Mouse (Mus musculus) MEL (cell line): ENCODE measurements around the gene Lrsam1. TPM values are rescaled to one million over a fixed set of nuclear protein-coding genes. Genes with fewer than 3 reads are reported as not detected.
A peak's percentile ranks its signal among the peaks of the same experiment; 100 is the strongest.

ENCODE experiments used
- DNase-seq: peaks from one replicate; pipeline ENCODE4 v3.0.0; 2011; ENCODE audit warnings: low read depth, low spot score
- H3K27ac ChIP-seq: 2 replicates; pipeline ENCODE4 v1.5.1; 2012; ENCODE audit warnings: low read depth, mild to moderate bottlenecking, control low read depth, low read length, moderate library complexity; ENCODE audit not compliant: control insufficient read depth
- H3K27me3 ChIP-seq, 2 experiments: fragments of 150-350 bp in 1 of 2; sonication (generic) in 1 of 2; 2 replicates each; pipeline ENCODE4 v1.6.1; 2012; ENCODE audit warnings: low read length in 2 of 2, mild to moderate bottlenecking in 2 of 2, improper control_type of control experiment in 1 of 2, moderate library complexity in 1 of 2; ENCODE audit not compliant: insufficient read depth in 2 of 2, control insufficient read depth in 1 of 2
- H3K36me3 ChIP-seq, 2 experiments: 2 replicates each; pipeline ENCODE4 v1.6.1; 2012 to 2014; ENCODE audit warnings: low read length in 2 of 2, improper control_type of control experiment in 1 of 2, inconsistent platforms in 1 of 2, mild to moderate bottlenecking in 1 of 2; ENCODE audit not compliant: insufficient read depth in 2 of 2, control insufficient read depth in 1 of 2
- H3K4me1 ChIP-seq, 2 experiments: fragments of 150-350 bp in 1 of 2; sonication (generic) in 1 of 2; 2 replicates each; pipeline ENCODE4 v1.6.1; 2012; ENCODE audit warnings: low read length in 2 of 2, improper control_type of control experiment in 1 of 2, mild to moderate bottlenecking in 1 of 2; ENCODE audit not compliant: insufficient read depth in 2 of 2, control insufficient read depth in 1 of 2
- H3K4me3 ChIP-seq, 2 experiments: fragments of 150-350 bp in 1 of 2; sonication (generic) in 1 of 2; 2 replicates each; pipeline ENCODE4 v1.5.1; 2012; ENCODE audit warnings: low read depth in 2 of 2, low read length in 2 of 2, mild to moderate bottlenecking in 2 of 2, moderate library complexity in 2 of 2, control low read depth in 1 of 2, improper control_type of control experiment in 1 of 2; ENCODE audit not compliant: control insufficient read depth in 1 of 2, insufficient read depth in 1 of 2
- H3K79me2 ChIP-seq: 2 replicates; pipeline ENCODE4 v1.6.1; 2012; ENCODE audit warnings: mild to moderate bottlenecking, low read length, moderate library complexity; ENCODE audit not compliant: control insufficient read depth, poor library complexity, insufficient read depth
- H3K9ac ChIP-seq: 2 replicates; pipeline ENCODE4 v1.6.1; 2012; ENCODE audit warnings: low read depth, mild to moderate bottlenecking, control low read depth, low read length, moderate library complexity; ENCODE audit not compliant: control insufficient read depth, poor library complexity, severe bottlenecking
- H3K9me3 ChIP-seq: fragments of 150-350 bp; sonication (generic); replicated peaks from 2 replicates; pipeline ENCODE4 v1.6.1; 2012; ENCODE audit warnings: mild to moderate bottlenecking, low read length, improper control_type of control experiment, moderate library complexity; ENCODE audit not compliant: insufficient read depth
- CHD1 ChIP-seq: IDR thresholded peaks from 2 replicates; pipeline ENCODE4 v1.6.1; 2012; ENCODE audit warnings: low read depth, mild to moderate bottlenecking, inconsistent platforms, low read length, improper control_type of control experiment
- CHD2 ChIP-seq: IDR thresholded peaks from 2 replicates; pipeline ENCODE4 v1.6.1; 2011; ENCODE audit warnings: low read length, improper control_type of control experiment
- EP300 ChIP-seq, 2 experiments: IDR thresholded peaks; 2 replicates each; pipeline ENCODE4 v1.6.1; 2011; ENCODE audit warnings: improper control_type of control experiment in 2 of 2, low read length in 2 of 2, low read depth in 1 of 2, mild to moderate bottlenecking in 1 of 2
- GABPA ChIP-seq: IDR thresholded peaks from 2 replicates; pipeline ENCODE4 v1.6.1; 2012; ENCODE audit warnings: low read depth, mild to moderate bottlenecking, inconsistent platforms, low read length, improper control_type of control experiment, moderate library complexity
- GATA1 ChIP-seq: IDR thresholded peaks from 2 replicates; pipeline ENCODE4 v1.6.1; 2011; ENCODE audit warnings: low read depth, low read length, improper control_type of control experiment
- JUND ChIP-seq: IDR thresholded peaks from 2 replicates; pipeline ENCODE4 v1.6.1; 2011; ENCODE audit warnings: low read depth, mild to moderate bottlenecking, improper control_type of control experiment, low read length
- MAZ ChIP-seq: IDR thresholded peaks from 2 replicates; pipeline ENCODE4 v1.6.1; 2012; ENCODE audit warnings: low read depth, mild to moderate bottlenecking, inconsistent platforms, low read length, improper control_type of control experiment
- MYB ChIP-seq: IDR thresholded peaks from 2 replicates; pipeline ENCODE4 v1.6.1; 2011; ENCODE audit warnings: mild to moderate bottlenecking, low read depth, low read length, improper control_type of control experiment
- MYC ChIP-seq: IDR thresholded peaks from 2 replicates; pipeline ENCODE4 v1.6.1; 2011; ENCODE audit warnings: low read depth, mild to moderate bottlenecking, low read length, improper control_type of control experiment, moderate library complexity
- NRF1 ChIP-seq: IDR thresholded peaks from 2 replicates; pipeline ENCODE4 v1.6.1; 2014; ENCODE audit warnings: low read depth, mild to moderate bottlenecking, inconsistent platforms, low read length, improper control_type of control experiment, moderate library complexity; ENCODE audit not compliant: poor library complexity, insufficient read depth, severe bottlenecking
- POLR2A ChIP-seq, 2 experiments: IDR thresholded peaks; 2 replicates each; pipeline ENCODE4 v1.6.1; 2011 to 2012; ENCODE audit warnings: low read length in 2 of 2, mild to moderate bottlenecking in 2 of 2, control low read depth in 1 of 2, improper control_type of control experiment in 1 of 2, low read depth in 1 of 2, moderate library complexity in 1 of 2; ENCODE audit not compliant: control insufficient read depth in 1 of 2, insufficient read depth in 1 of 2, poor library complexity in 1 of 2
- POLR2AphosphoS5 ChIP-seq: IDR thresholded peaks from 2 replicates; pipeline ENCODE4 v1.6.1; 2012; ENCODE audit warnings: low read depth, borderline replicate concordance, mild to moderate bottlenecking, inconsistent platforms, low read length, moderate library complexity, mixed read lengths
- RAD21 ChIP-seq: IDR thresholded peaks from 2 replicates; pipeline ENCODE4 v1.6.1; 2011; ENCODE audit warnings: mild to moderate bottlenecking, low read depth, low read length, improper control_type of control experiment
- RCOR1 ChIP-seq: IDR thresholded peaks from 2 replicates; pipeline ENCODE4 v1.6.1; 2012; ENCODE audit warnings: low read depth, mild to moderate bottlenecking, inconsistent platforms, low read length, improper control_type of control experiment
- SIN3A ChIP-seq: IDR thresholded peaks from 2 replicates; pipeline ENCODE4 v1.6.1; 2012; ENCODE audit warnings: low read length, improper control_type of control experiment, inconsistent platforms
- UBTF ChIP-seq: IDR thresholded peaks from 2 replicates; pipeline ENCODE4 v1.6.1; 2012; ENCODE audit warnings: low read depth, mild to moderate bottlenecking, inconsistent platforms, low read length, improper control_type of control experiment, moderate library complexity, borderline replicate concordance; ENCODE audit not compliant: insufficient read depth
- USF1 ChIP-seq: IDR thresholded peaks from 2 replicates; pipeline ENCODE4 v1.6.1; 2014; ENCODE audit warnings: low read depth, mild to moderate bottlenecking, inconsistent platforms, low read length, improper control_type of control experiment, moderate library complexity
- USF2 ChIP-seq, 2 experiments: IDR thresholded peaks; 2 replicates each; pipeline ENCODE4 v1.6.1; 2011 to 2012; ENCODE audit warnings: improper control_type of control experiment in 2 of 2, low read length in 2 of 2, borderline replicate concordance in 1 of 2, inconsistent platforms in 1 of 2, low read depth in 1 of 2, mild to moderate bottlenecking in 1 of 2; ENCODE audit not compliant: insufficient read depth in 1 of 2
- ZNF384 ChIP-seq: IDR thresholded peaks from 2 replicates; pipeline ENCODE4 v1.6.1; 2012; ENCODE audit warnings: low read depth, mild to moderate bottlenecking, inconsistent platforms, low read length, improper control_type of control experiment
- polyA plus RNA-seq, 2 experiments: library from polyadenylated mRNA; stranded (reverse) in 1 of 2; unstranded in 1 of 2; fragments of >175 nt in 1 of 2; fragments of >200 nt in 1 of 2; gene quantifications; 2 replicates each; pipeline versions ENCODE4 v1.2.1 to v1.2.4; 2012; ENCODE audit warnings: low replicate concordance in 2 of 2, low read depth in 1 of 2; ENCODE audit not compliant: insufficient read length in 2 of 2, insufficient read depth in 1 of 2, missing spikeins in 1 of 2
- total RNA-seq: library from RNA; depleted of rRNA; stranded (reverse); fragments of 300-350 nt; gene quantifications from 2 replicates; pipeline ENCODE4 v1.2.3, GENCODE M21; 2012

Lrsam1 gene
- total and polyA plus RNA-seq, 3 experiments, result 14.2 to 17.9 TPM; not detected in 1

- H3K79me2 ChIP-seq, result no peaks in the 10 kb centered on the region
- H3K36me3 ChIP-seq, result peaks cover 0 to 17% of the 10 kb centered on the region in 2 experiments; a peak in 2 of 4 replicates
- no peak overlapping the region for H3K4me3 ChIP-seq
- peak overlapping the region; percentile 30; the same call in 1 of the 2 replicates for H3K27ac ChIP-seq
- no peak for TF ChIP-seq CHD1
- TF ChIP-seq POLR2AphosphoS5, result no peak
- no peak for TF ChIP-seq UBTF
- no peak for TF ChIP-seq USF2 (IDR thresholded peaks at IDR 0.05; ENCODE audit: borderline replicate concordance in 1 of 2, insufficient read depth in 1 of 2, low read depth in 1 of 2, low read length in 2 of 2)
- TF ChIP-seq CHD2, result no peak
- TF ChIP-seq ZNF384, result no peak
- TF ChIP-seq MYC, result no peak
- TF ChIP-seq NRF1, result no peak
- TF ChIP-seq, all 39 proteins: peak for 0
- Histone ChIP-seq H3K9ac (no peak overlapping the region), H3K9me3 (no peaks in the 10 kb centered on the region), H3K4me1 (peaks cover 16 to 27% of the 10 kb centered on the region in 2 experiments), H3K27me3 (no peaks in the 10 kb centered on the region)
- DNase-seq, result no peak
These were observed 56.1 kb downstream of the Lrsam1 start for GRCm38 (mm10) chr2:32905297-32905696.

GRCm38 (mm10) chr2:32904637-32905036 lies 56.8 kb downstream of the Lrsam1 start:
- Histone ChIP-seq H3K9me3 (no peaks in the 10 kb centered on the region), H3K27me3 (no peaks in the 10 kb centered on the region), H3K36me3 (peaks cover 0 to 17% of the 10 kb centered on the region in 2 experiments; a peak in 2 of 4 replicates), H3K4me3 (no peak overlapping the region), H3K9ac (peak overlapping the region; percentile 23; the same call in 1 of the 2 replicates), H3K79me2 (no peaks in the 10 kb centered on the region), H3K27ac (peak overlapping the region; percentile 33), H3K4me1 (peaks cover 16 to 27% of the 10 kb centered on the region in 2 experiments)
- TF ChIP-seq GATA1, result peak; percentile 15; the same call in 1 of the 2 replicates
- TF ChIP-seq EP300 (IDR thresholded peaks at IDR 0.05; ENCODE audit: low read depth in 1 of 2, low read length in 2 of 2), result peak in 1 of 2 experiments; percentile 40; a peak in 1 of 4 replicates
- no peak for TF ChIP-seq JUND
- TF ChIP-seq NRF1, result no peak
- TF ChIP-seq RCOR1, result no peak
- no peak for TF ChIP-seq GABPA
- no peak for TF ChIP-seq MYC
- TF ChIP-seq UBTF, result no peak
- TF ChIP-seq MAZ, result no peak
- TF ChIP-seq MYB, result no peak
- no peak for TF ChIP-seq USF1
- TF ChIP-seq POLR2A (IDR thresholded peaks at IDR 0.05; ENCODE audit: control insufficient read depth in 1 of 2, insufficient read depth in 1 of 2, low read depth in 1 of 2, low read length in 2 of 2, poor library complexity in 1 of 2), result no peak
- no peak for TF ChIP-seq ZNF384
- no peak for TF ChIP-seq SIN3A
- no peak for TF ChIP-seq RAD21
- peak; percentile 53 for DNase-seq
